Mouse (Mus musculus) forebrain, embryonic 10.5 days (tissue): ENCODE measurements at regions not wholly inside any gene's neighbourhood (a gene's known extent, or its start where the extent isn't known, plus 50 kb on each side); places are given as distances from the start of the nearest gene placed in this dataset.

ENCODE experiments used
- DNase-seq: peaks from one replicate; pipeline ENCODE4 v3.0.0-alpha.2; 2017; ENCODE audit warnings: low spot score; ENCODE audit errors: extremely low spot score
- H3K27ac ChIP-seq: fragments of 300-500 bp; sonication (generic); 2 replicates; pipeline ENCODE4 v1.5.1; 2016; ENCODE audit warnings: mild to moderate bottlenecking
- H3K27me3 ChIP-seq: fragments of 300-500 bp; sonication (generic); 2 replicates; pipeline ENCODE4 v1.6.1; 2016; ENCODE audit warnings: mild to moderate bottlenecking; ENCODE audit not compliant: poor library complexity, severe bottlenecking
- H3K36me3 ChIP-seq: fragments of 300-500 bp; sonication (generic); replicated peaks from 2 replicates; pipeline ENCODE4 v1.6.1; 2016; ENCODE audit warnings: mild to moderate bottlenecking, moderate library complexity
- H3K4me1 ChIP-seq: fragments of 300-500 bp; sonication (generic); 2 replicates; pipeline ENCODE4 v1.6.1; 2016
- H3K4me3 ChIP-seq: fragments of 300-500 bp; sonication (generic); 2 replicates; pipeline ENCODE4 v1.5.1; 2016; ENCODE audit warnings: mild to moderate bottlenecking, moderate library complexity
- H3K9me3 ChIP-seq: fragments of 300-500 bp; sonication (generic); 2 replicates; pipeline ENCODE4 v1.6.1; 2016; ENCODE audit warnings: mild to moderate bottlenecking, moderate library complexity
- WGBS: fragments of 180-500 bp; shearing (Covaris S2); methylation state at CpG from one replicate; pipeline ENCODE4 v1.1.7; 2016; 5-methylcytosine and 5-hydroxymethylcytosine counted together

GRCm38 (mm10) chr9:13905086-13905669 lies 77.7 kb downstream of the Fam76b start:
- 89% methylated on average over 14 of the region's 14 CpGs for WGBS
- no peak for DNase-seq
- H3K36me3 ChIP-seq, result no peaks in the 10 kb centered on the region
- H3K4me1 ChIP-seq, result no peaks in the 10 kb centered on the region
- no peak overlapping the region for H3K27ac ChIP-seq
- no peaks in the 10 kb centered on the region for H3K27me3 ChIP-seq
- no peaks in the 10 kb centered on the region for H3K9me3 ChIP-seq
- no peak overlapping the region for H3K4me3 ChIP-seq

GRCm38 (mm10) chr9:13906736-13907135 lies 79.2 kb downstream of the Fam76b start:
- DNase-seq, result no peak
- H3K9me3 ChIP-seq, result no peaks in the 10 kb centered on the region
- H3K27me3 ChIP-seq, result no peaks in the 10 kb centered on the region
- no peak overlapping the region for H3K27ac ChIP-seq
- no peak overlapping the region for H3K4me3 ChIP-seq
- no peaks in the 10 kb centered on the region for H3K4me1 ChIP-seq
- H3K36me3 ChIP-seq, result no peaks in the 10 kb centered on the region
- WGBS, result 91% methylated on average over 6 of the region's 6 CpGs

- Histone ChIP-seq H3K9me3 (no peaks in the 10 kb centered on the region), H3K36me3 (no peaks in the 10 kb centered on the region), H3K27ac (no peak overlapping the region), H3K4me1 (no peaks in the 10 kb centered on the region), H3K4me3 (no peak overlapping the region), H3K27me3 (no peaks in the 10 kb centered on the region)
- no peak for DNase-seq
- 66% methylated on average over 3 of the region's 3 CpGs for WGBS
Observed at GRCm38 (mm10) chr9:13909604-13910003, 82.1 kb downstream of the Fam76b start.

- Histone ChIP-seq H3K36me3 (no peaks in the 10 kb centered on the region), H3K27me3 (no peaks in the 10 kb centered on the region), H3K9me3 (no peaks in the 10 kb centered on the region), H3K4me3 (no peak overlapping the region), H3K27ac (no peak overlapping the region), H3K4me1 (no peaks in the 10 kb centered on the region)
- WGBS, result 85% methylated on average over 2 of the region's 2 CpGs
- DNase-seq, result no peak
Observed at GRCm38 (mm10) chr9:13910091-13910490, 82.6 kb downstream of the Fam76b start.

- H3K9me3 ChIP-seq, result no peaks in the 10 kb centered on the region
- H3K4me3 ChIP-seq, result no peak overlapping the region
- H3K4me1 ChIP-seq, result peaks cover 2% of the 10 kb centered on the region
- H3K27ac ChIP-seq, result no peak overlapping the region
- H3K36me3 ChIP-seq, result no peaks in the 10 kb centered on the region
- H3K27me3 ChIP-seq, result no peaks in the 10 kb centered on the region
- WGBS, result 88% methylated on average over 3 of the region's 3 CpGs
- DNase-seq, result no peak
Observed at GRCm38 (mm10) chr9:13913459-13913858, 85.9 kb downstream of the Fam76b start.

- Histone ChIP-seq H3K27ac (no peak overlapping the region), H3K36me3 (no peaks in the 10 kb centered on the region), H3K9me3 (no peaks in the 10 kb centered on the region), H3K4me3 (no peak overlapping the region), H3K4me1 (peaks cover 9% of the 10 kb centered on the region), H3K27me3 (no peaks in the 10 kb centered on the region)
- WGBS, result 91% methylated on average over 9 of the region's 9 CpGs
- no peak for DNase-seq
Observed at GRCm38 (mm10) chr9:13914131-13914530, 86.6 kb downstream of the Fam76b start.

GRCm38 (mm10) chr9:13914847-13915246 lies 87.3 kb downstream of the Fam76b start:
- 79% methylated on average over 3 of the region's 3 CpGs for WGBS
- Histone ChIP-seq H3K4me1 (peaks cover 16% of the 10 kb centered on the region), H3K27me3 (no peaks in the 10 kb centered on the region), H3K27ac (no peak overlapping the region), H3K4me3 (no peak overlapping the region), H3K36me3 (no peaks in the 10 kb centered on the region), H3K9me3 (no peaks in the 10 kb centered on the region)
- DNase-seq, result no peak

- 89% methylated on average over 7 of the region's 7 CpGs for WGBS
- Histone ChIP-seq H3K4me1 (peaks cover 18% of the 10 kb centered on the region), H3K27ac (no peak overlapping the region), H3K9me3 (no peaks in the 10 kb centered on the region), H3K27me3 (no peaks in the 10 kb centered on the region), H3K4me3 (no peak overlapping the region), H3K36me3 (no peaks in the 10 kb centered on the region)
- DNase-seq, result no peak
Observed at GRCm38 (mm10) chr9:13916837-13917236, 89.3 kb downstream of the Fam76b start.

GRCm38 (mm10) chr9:13918606-13919202 lies 91.2 kb downstream of the Fam76b start:
- H3K4me1 ChIP-seq, result peaks cover 18% of the 10 kb centered on the region
- DNase-seq, result peak; percentile 24

GRCm38 (mm10) chr9:13919739-13920410 lies 92.4 kb downstream of the Fam76b start:
- 89% methylated on average over 9 of the region's 9 CpGs for WGBS
- no peak for DNase-seq
- H3K36me3 ChIP-seq, result no peaks in the 10 kb centered on the region

More at GRCm38 (mm10) chr9:13918606-13919202, 91.2 kb downstream of the Fam76b start:
- Histone ChIP-seq H3K27me3 (no peaks in the 10 kb centered on the region), H3K9me3 (no peaks in the 10 kb centered on the region), H3K4me3 (no peak overlapping the region), H3K27ac (no peak overlapping the region), H3K36me3 (no peaks in the 10 kb centered on the region)
- WGBS, result 53% methylated on average over 7 of the region's 7 CpGs

GRCm38 (mm10) chr9:13920623-13921022 lies 93.1 kb downstream of the Fam76b start:
- no peaks in the 10 kb centered on the region for H3K36me3 ChIP-seq
- 91% methylated on average over 1 of the region's 1 CpGs for WGBS
- no peak overlapping the region for H3K27ac ChIP-seq
- H3K9me3 ChIP-seq, result no peaks in the 10 kb centered on the region
- no peak for DNase-seq
- peaks cover 18% of the 10 kb centered on the region for H3K4me1 ChIP-seq
- no peaks in the 10 kb centered on the region for H3K27me3 ChIP-seq
- no peak overlapping the region for H3K4me3 ChIP-seq

More at GRCm38 (mm10) chr9:13919739-13920410, 92.4 kb downstream of the Fam76b start:
- Histone ChIP-seq H3K27me3 (no peaks in the 10 kb centered on the region), H3K4me3 (no peak overlapping the region), H3K4me1 (peaks cover 18% of the 10 kb centered on the region), H3K9me3 (no peaks in the 10 kb centered on the region), H3K27ac (no peak overlapping the region)

GRCm38 (mm10) chr9:13932001-13932508 lies 104.5 kb downstream of the Fam76b start:
- H3K4me3 ChIP-seq, result no peak overlapping the region
- no peaks in the 10 kb centered on the region; the same call in 1 of the 2 replicates for H3K9me3 ChIP-seq
- DNase-seq, result no peak
- no peak overlapping the region for H3K27ac ChIP-seq
- no peaks in the 10 kb centered on the region for H3K27me3 ChIP-seq
- no peaks in the 10 kb centered on the region for H3K4me1 ChIP-seq
- no peaks in the 10 kb centered on the region for H3K36me3 ChIP-seq
- WGBS, result 69% methylated on average over 6 of the region's 6 CpGs

- no peaks in the 10 kb centered on the region for H3K4me1 ChIP-seq
- H3K27ac ChIP-seq, result no peak overlapping the region
- no peaks in the 10 kb centered on the region; the same call in 1 of the 2 replicates for H3K9me3 ChIP-seq
- no peak overlapping the region for H3K4me3 ChIP-seq
- WGBS, result 76% methylated on average over 6 of the region's 6 CpGs
- H3K36me3 ChIP-seq, result no peaks in the 10 kb centered on the region
- no peaks in the 10 kb centered on the region for H3K27me3 ChIP-seq
- no peak for DNase-seq
Observed at GRCm38 (mm10) chr9:13933404-13933803, 105.9 kb downstream of the Fam76b start.
